Mouse (Mus musculus) midbrain, embryonic 14.5 days (tissue): ENCODE measurements around the gene Kcnc4. TPM values are rescaled to one million over a fixed set of nuclear protein-coding genes. Genes with fewer than 3 reads are reported as not detected.

Experiments
- polyA plus RNA-seq: library from polyadenylated mRNA; unstranded; fragments of >200 nt; fragmentation: Nextera tagmentation; extraction: Ambion mirVana; gene quantifications from 2 replicates; pipeline ENCODE4 v1.2.1, GENCODE M21; 2014

Kcnc4 gene
- polyA plus RNA-seq, 1 experiment from 2014 or later: 6.2 TPM

Other genes starting within 250 kb of the Kcnc4 start
- 0.17 TPM in 1 of 2 replicates, not detected in the other for gene Cym, start 237.8 kb downstream of the Kcnc4 start, polyA plus RNA-seq
- gene A630076J17Rik, start 228.9 kb downstream of the Kcnc4 start, polyA plus RNA-seq: not detected in 2 replicates
- 0.12 and 0.16 TPM in 2 replicates for gene Prok1, start 219.8 kb downstream of the Kcnc4 start, polyA plus RNA-seq
- gene Lamtor5, start 180.7 kb downstream of the Kcnc4 start, polyA plus RNA-seq: 190 and 210 TPM in 2 replicates
- 1.6 and 2.3 TPM in 2 replicates for gene Slc16a4, start 168.3 kb downstream of the Kcnc4 start, polyA plus RNA-seq
- gene Rbm15, start 125.9 kb downstream of the Kcnc4 start, polyA plus RNA-seq: 9.1 and 10.3 TPM in 2 replicates
- 12.3 and 20.4 TPM in 2 replicates for gene Slc6a17, start 58.5 kb upstream of the Kcnc4 start, polyA plus RNA-seq
- not detected in 2 replicates for gene Ubl4b, start 95.5 kb upstream of the Kcnc4 start, polyA plus RNA-seq
- gene Alx3, start 135.5 kb upstream of the Kcnc4 start, polyA plus RNA-seq: 0.74 TPM in 1 of 2 replicates, not detected in the other
- not detected in 2 replicates for gene Gm10961, start 171.8 kb upstream of the Kcnc4 start, polyA plus RNA-seq
- 154 and 189 TPM in 2 replicates for gene Strip1, start 172.1 kb upstream of the Kcnc4 start, polyA plus RNA-seq
- 127 and 142 TPM in 2 replicates for gene Ahcyl1, start 237.0 kb upstream of the Kcnc4 start, polyA plus RNA-seq